Mouse (Mus musculus): ENCODE results near the gene Plin4.

GRCm38 (mm10) chr17:56111021-56111420, 1.4 kb upstream of the Plin4 start:
- no peak for TF ChIP-seq POLR2A (IDR thresholded peaks at IDR 0.05; ENCODE audit: insufficient read length, low read depth)
- TF ChIP-seq TCF12 (IDR thresholded peaks at IDR 0.05; ENCODE audit: insufficient read depth, poor library complexity, severe bottlenecking): no peak
- TF ChIP-seq POLR2AphosphoS2 (IDR thresholded peaks at IDR 0.05; ENCODE audit: insufficient read length, low read depth): no peak
- no peak for TF ChIP-seq REST (IDR thresholded peaks at IDR 0.05; ENCODE audit: insufficient read depth, insufficient read length)
- TF ChIP-seq USF1 (IDR thresholded peaks at IDR 0.05; ENCODE audit: low read depth): no peak
- TF ChIP-seq MYOG (IDR thresholded peaks at IDR 0.05; ENCODE audit: control insufficient read depth in 1 of 3, insufficient read depth in 1 of 3, insufficient read length in 2 of 3, low read depth in 2 of 3): no peak
- no peak for TF ChIP-seq CEBPB (IDR thresholded peaks at IDR 0.05; ENCODE audit: insufficient read depth, poor library complexity, severe bottlenecking)
- no peak for TF ChIP-seq MAX (IDR thresholded peaks at IDR 0.05; ENCODE audit: low read depth)
- TF ChIP-seq E2F4 (IDR thresholded peaks at IDR 0.05; ENCODE audit: insufficient read depth): no peak
- TF ChIP-seq MYOD1 (IDR thresholded peaks at IDR 0.05; ENCODE audit: control insufficient read depth in 1 of 3, insufficient read length in 2 of 3, low read depth in 2 of 3): no peak
- TF ChIP-seq TCF3 (IDR thresholded peaks at IDR 0.05; ENCODE audit: insufficient read length, low read depth): no peak
- no peak for TF ChIP-seq SRF (IDR thresholded peaks at IDR 0.05; ENCODE audit: control insufficient read depth, insufficient read length, low read depth)

All from myocyte (in vitro differentiated cells).